Mouse (Mus musculus): ENCODE data around the gene B130006D01Rik.

DNA sequence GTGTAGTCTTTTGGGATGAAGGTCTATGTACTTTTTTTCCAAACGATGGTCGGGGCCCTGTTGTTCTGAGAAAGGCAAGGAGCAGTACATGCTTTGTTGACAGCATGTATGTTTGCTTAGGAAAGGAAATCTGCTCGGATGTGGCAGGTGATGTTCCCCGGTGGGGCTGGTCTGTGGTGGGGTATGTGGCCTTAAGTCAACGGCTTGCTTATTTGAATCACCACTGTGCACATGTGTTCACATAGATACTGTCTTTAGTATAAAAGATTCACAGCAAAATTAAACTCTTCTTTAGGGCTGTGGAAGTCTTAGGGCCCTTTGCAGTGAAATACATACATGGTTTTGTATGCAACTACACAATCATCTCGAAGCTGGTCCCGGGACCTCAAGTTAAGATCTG, 9.0 kb upstream of the B130006D01Rik start:
- no peak for TF ChIP-seq POLR2A (IDR thresholded peaks at IDR 0.05; ENCODE audit: borderline replicate concordance, low read depth, low read length)
- no peak for TF ChIP-seq CTCF (IDR thresholded peaks at IDR 0.05; ENCODE audit: low read depth, low read length)

Data from bone marrow macrophage, adult 2 months (primary cell).